Mouse (Mus musculus) kidney, adult 8-10 months (tissue): Measurements from ENCODE around the gene Rad51.

Experiments
- DNase-seq, 2 experiments: peaks; one replicate each; pipeline ENCODE4 v3.0.0; 2022

Rad51 gene

DNA sequence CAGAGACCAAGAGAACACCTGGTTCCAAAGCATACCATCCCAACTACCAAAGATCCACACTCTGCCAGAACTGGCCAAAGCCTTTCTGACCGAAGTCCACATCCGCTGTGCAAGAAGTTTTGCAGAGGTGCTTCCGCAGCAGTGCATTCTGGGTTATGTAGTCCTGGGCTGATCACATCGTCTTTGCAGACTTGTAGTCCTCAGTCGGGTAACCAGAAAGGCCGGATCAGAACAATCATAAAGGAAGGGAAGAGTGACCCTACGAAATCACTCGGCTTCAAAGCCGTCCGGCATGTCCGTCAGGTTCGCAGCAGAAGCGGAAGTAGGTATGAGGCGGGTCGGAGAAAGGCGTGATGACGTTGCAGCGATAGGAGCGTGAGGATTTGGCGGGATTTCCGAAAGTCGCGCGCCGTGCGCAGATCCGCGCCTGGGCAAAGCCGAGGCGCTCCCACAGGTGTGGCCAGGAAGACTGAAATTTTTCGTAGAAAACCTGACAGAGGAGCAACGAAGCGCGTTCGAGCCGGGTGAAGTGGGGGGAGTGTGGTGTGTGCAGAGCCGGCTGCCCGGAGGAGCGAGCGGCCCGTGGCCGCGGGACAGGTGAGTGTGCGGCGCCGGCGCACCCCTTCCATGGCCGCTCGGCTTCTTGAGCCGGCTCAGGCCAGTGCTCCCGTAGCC is at the start of gene Rad51:
TSS of gene Rad51 (plus strand) at position 356 of the 675 bp plus-strand sequence.
- DNase-seq: peak; percentile 87 to 88

DNA sequence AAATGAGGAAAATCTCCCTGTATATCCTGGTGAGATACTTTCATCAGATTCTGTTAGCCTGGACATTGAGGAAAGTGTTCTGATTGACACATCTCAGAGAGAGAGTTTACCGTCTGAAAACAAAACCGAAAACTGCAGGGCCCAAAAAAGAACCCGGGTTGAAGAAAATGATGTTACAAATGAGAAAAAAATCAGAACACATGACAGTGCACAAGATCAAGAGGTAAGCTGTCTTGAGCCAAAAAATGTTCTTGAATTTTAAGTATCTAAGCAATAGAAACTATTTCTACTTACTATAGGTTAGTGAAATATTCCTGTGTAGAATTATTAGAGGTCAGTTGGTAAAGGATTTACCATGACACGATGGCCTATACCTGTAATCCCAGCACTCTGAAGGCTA is 40.2 kb upstream of the Rad51 start:
- DNase-seq: no peak

DNA sequence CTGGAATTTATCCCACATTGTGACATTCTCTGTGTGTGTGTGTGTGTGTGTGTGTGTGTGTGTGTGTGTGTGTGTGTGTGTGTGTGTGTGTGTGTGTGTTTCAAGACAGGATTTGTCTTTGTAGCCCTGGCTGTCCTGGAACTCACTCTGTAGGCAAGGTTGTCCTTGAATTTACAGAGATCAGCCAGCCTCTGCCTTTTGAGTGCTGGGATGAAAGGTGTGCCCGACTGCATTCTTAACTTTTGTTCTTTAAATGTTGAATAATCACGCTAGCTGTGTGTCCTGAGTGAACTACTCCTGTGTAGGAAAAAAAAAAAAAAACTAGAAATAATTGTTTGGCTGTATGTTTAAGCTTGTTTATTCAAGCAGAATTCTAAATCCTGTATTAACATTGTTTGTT is 26.4 kb upstream of the Rad51 start:
- DNase-seq: no peak

DNA sequence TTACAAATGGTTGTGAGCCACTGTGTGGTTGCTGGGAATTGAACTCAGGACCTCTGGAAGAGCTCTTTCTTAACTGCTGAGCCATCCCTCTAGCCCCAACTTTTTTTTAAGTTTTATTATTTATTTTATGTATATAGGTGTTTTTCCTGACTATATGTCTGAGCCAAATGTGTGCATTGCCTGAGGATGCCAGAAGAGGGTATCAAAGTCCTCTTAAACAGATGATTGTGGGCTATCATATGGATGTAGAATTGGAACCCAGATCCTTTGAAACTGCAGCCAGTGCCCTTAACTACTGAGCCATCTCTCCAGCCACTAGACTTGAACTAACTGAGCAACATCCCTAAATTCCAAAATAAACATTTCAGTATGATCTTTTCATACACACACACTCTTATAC is 11.0 kb upstream of the Rad51 start:
- DNase-seq: no peak

DNA sequence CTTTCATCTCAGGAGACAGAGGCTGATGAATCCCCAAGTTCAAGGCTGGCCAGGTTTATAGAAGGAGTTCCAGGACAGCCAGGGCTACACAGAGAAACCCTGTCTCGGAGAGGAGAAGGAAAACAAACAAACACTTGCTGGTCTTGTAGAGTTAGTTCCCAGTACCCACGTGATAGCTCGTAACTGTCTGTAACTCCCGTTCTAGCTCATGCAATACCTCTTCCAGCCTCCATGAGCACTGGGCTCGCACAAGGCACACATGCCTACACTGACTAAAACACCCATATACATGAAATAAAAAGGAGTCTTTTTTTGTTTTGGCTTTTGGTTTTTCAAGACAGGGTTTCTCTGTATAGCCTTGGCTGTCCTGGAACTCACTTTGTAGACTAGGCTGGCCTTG is 6.0 kb upstream of the Rad51 start:
- DNase-seq: no peak

DNA sequence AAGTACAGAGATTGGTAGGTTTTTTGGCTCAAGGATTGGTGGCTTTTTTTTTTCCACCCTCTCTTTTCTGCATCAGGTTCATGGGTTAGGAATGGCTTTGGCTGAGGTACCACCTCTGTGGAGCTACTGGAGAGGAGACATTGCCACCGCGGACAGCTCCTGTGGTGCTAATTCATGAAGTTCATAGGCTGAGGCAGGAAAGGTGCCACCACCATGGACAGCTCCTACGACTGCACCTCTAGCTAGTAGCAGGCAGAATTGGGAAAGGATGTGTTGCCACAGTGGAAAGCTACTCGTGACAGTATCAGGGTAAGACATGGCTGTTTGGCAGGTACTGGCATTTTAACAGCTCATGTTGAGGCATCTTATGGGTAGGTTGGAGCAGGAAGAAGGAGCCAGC is 4.0 kb upstream of the Rad51 start:
- DNase-seq: peak; percentile 4 to 61

DNA sequence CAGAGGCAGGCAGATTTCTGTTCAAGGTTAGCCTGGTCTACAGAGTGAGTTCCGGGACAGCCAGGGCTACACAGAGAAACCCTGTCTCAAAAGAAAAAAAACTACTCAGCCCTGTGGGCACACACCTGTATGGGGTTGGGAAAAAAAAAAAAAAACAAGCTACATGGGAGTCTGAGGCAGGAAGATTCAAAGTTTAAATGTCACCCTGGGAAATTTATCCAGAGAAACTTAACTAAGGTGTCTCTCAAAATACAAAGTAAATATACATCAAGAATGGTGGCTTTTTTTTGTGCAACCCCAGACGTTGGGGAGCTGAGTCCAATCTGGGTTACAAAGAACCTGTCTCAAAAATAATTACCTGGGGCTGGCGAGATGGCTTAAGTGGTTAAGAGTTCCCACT is 1.5 kb upstream of the Rad51 start:
- DNase-seq: no peak

DNA sequence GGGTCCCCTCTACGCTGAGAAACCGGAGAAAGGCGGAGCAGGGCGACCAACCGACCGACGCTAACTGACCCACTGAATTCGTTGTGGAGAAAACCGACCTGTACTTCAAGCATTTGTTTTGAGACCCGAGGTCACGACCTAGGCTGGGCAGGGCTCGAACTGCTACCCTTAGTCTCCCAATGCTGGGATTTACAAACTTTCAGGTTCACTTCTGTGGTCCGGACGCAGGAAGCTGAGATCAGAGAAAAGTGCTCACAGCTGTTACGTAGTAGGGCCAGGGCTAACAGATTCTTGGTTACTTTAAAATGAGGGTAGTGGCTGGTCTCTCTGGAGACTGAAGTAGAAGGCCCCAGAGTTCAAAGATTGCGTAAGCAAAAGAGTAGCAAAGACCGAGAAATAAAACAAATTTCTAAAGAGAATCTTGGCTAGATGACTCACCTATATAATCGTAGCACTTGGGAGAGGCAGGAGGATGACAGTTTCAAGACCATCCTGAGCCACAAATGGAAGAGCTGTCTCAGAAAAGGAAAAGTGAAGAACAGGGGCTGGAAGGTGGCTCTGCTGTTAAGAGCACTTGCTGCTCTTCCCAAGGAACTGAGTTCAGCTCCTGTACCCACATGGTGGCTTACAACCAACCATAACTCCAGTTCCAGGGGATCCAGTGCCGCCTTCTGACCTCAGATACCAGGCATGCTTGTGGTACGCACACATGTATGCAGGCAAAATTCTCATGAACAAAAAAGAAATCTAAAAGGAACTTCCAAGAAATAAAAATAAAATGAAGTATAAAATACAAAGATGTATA is 730 bp downstream of the Rad51 start:
- DNase-seq: no peak

DNA sequence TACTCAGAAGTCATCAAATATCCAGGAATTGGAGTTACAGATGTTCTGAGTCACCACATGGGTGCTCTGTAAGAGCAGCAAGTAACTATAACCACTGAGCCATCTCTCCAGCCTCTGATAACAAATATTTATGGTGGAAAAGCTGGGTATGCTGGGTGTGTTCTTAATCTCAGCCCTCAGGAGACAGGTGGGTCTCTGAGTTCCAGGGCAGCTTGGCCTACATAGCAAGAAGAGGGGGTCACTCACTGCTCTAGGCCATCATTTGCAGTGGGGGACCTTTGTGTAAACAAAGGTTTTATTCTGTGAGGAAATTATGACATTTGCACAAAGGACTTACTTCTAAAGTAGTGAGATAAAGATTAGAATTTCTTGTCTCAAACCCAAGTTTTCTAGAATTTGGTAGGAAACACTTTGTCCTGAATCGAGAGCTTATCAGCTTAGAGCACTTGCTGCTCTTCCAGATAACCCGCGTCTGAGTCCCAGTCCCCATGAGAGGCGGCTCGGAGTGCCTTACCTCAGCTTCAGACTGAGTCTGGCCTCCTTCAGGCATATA is 23.8 kb downstream of the Rad51 start:
- no peak for DNase-seq

DNA sequence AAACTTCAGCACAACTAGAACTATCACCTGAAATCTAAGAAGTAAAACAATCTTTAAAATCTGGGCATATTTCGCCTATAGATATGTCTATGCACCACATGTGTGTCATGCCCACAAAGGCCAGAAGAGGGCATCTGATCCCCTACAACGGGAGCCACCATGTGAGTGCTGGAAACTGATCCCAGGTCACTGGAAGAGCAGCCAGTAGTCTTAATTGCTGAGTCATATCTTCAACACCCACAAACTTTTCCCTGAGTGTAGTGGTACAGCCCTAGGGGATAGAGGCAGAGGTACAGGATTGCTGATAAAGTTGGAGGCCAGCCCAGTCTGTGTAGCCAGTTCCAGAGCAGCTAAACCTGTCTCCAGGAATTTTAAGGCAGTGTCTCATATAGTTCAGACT is 32.6 kb downstream of the Rad51 start:
- DNase-seq: peak in 1 of 2 experiments; percentile 22

DNA sequence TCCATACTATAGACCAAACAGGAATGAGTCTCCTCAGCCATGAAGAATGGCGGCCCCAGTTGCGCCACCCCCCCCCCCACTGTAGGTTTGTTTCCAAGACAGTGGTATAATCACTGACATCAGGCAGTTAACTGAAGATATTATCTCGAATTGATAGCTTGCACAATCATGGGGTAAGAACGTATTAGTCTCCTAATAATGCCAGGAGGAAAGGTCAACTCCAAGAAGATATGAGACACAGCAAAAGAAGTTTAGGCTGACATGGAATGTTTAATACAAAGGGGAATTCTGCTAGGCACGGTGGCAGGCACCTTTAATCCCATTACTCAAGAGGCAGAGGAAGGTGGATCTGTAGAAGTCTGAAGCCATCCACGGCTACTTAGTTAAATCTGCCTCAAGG is 33.8 kb downstream of the Rad51 start:
- DNase-seq: no peak

DNA sequence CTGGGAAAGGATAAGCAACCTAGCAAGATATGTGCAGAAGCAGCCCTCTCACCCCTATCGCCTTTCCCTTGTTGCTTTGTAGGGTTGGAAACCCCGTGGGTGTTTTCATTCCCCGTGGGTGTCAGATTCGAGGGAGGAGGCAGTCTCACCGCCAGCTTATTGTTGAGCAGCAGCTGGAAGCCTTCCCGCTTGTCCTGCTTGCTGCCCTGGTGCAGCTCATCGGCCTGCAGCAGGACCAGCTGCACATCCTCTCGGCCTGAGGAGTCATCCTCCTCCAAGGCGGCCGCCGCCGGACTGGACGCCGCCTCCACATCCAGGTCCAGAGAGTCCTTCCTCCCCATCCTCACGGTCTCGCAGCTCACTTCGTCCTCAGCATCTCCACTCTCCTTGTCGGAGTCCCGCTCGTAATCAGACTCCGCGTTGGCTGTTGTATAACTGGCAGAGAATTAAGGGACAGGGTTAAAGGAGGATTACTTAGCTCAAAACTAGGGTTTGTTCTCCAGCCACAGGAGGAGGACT is 34.6 kb downstream of the Rad51 start:
- no peak for DNase-seq

DNA sequence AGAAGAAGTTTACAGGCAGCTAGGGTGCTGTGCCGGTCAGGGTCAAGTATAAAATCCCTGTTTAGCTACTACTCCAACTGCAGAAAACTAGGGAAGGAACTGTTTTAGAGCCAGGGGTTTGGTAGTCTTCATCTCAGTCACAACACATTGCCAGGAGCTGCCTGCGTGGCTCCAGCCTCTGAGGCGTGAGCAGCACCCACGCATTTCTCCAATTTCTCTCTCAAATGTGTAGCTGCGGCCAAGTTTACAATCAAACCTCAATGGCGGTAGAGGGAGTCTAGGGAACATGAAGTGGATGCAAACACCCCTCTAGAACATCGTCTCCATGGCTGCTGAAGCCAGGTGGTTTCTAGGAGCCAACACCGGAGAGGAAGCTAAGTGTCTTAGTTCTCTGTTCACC is 35.2 kb downstream of the Rad51 start:
- no peak for DNase-seq

DNA sequence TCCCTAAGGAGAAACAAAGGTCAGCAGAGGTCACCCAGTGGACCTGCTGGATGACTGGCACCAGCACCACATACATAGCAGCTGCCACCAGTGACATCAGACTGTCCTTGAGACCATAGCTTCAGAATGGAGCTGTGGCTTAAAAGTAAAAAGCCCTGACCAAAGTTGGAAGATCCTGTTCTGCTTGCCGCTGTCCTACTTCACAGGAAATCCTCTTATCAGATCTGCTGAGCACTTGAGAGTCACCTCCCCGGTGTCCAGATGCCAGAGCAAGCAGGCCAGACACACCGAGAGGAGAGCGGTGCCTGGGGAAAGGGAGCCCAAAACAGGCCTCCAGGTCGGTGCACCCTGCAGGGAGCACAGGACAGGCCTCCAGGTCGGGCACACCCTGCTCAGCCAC is 39.7 kb downstream of the Rad51 start:
- DNase-seq: no peak

DNA sequence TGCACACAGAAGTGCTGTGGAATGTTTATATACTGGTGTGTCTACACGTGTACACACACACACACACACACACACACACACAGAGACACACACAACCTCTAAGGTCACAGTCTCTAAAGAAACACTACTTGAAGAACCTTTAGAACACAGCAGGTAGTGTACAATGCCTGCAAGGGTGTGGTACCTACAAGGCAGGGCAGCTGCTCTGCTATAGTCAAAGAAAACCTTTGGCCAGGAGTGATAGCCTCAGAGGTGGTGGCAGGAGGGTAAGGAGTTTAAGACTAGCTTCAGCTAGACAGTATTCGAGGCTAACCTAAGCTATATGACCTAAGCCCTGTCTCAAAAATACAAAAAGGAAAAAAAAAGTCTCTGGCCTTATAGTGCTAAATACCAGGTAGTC is 42.1 kb downstream of the Rad51 start:
- DNase-seq: no peak

DNA sequence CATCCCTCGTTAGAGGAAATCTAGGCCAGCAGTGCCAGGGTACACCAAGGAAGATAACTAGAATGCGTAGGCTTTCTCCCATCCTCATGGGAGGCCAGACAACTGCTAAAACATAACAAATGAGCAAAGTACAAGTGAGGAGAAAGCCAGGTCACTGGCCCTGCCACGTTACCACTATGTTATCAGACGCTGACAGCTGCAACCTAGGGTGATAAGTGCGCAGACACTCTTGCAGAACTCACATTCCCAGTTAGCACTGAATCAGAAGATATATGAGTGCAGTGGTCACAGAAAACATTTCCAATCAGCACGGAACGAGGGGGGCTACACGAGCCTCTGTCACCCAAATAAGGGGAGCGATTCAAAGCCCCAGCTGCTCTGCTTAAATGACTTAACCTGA is 42.8 kb downstream of the Rad51 start:
- no peak for DNase-seq

DNA sequence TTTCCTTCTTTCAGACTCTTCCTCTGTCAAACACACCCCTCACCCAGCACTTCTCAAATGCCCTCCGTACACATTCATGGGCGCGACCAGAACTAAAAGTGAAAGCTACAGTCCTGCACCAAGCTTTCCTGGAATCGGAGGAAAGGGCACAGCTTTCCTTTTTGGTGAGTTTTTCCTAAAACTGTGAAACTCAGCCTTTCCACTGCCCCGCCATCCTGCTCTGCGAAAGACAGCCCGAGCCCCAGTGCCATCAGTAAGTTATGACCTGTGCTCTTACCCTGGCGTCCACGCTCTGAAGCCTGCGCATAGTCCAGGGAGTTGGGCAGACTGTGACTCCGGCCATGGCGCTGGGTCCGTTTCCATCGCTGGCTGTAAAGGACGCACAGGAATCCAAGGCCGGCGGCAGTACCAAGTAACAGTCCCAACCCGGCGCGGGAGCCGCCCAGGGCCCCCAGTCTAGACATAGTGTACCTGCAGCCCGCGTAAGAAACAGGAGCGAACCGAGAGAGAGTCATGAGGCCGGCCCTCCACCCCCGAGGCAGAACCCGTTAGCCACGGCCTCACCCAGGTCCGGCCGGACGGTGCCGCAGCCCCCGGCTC is 43.6 kb downstream of the Rad51 start:
- peak; percentile 21 to 33 for DNase-seq

DNA sequence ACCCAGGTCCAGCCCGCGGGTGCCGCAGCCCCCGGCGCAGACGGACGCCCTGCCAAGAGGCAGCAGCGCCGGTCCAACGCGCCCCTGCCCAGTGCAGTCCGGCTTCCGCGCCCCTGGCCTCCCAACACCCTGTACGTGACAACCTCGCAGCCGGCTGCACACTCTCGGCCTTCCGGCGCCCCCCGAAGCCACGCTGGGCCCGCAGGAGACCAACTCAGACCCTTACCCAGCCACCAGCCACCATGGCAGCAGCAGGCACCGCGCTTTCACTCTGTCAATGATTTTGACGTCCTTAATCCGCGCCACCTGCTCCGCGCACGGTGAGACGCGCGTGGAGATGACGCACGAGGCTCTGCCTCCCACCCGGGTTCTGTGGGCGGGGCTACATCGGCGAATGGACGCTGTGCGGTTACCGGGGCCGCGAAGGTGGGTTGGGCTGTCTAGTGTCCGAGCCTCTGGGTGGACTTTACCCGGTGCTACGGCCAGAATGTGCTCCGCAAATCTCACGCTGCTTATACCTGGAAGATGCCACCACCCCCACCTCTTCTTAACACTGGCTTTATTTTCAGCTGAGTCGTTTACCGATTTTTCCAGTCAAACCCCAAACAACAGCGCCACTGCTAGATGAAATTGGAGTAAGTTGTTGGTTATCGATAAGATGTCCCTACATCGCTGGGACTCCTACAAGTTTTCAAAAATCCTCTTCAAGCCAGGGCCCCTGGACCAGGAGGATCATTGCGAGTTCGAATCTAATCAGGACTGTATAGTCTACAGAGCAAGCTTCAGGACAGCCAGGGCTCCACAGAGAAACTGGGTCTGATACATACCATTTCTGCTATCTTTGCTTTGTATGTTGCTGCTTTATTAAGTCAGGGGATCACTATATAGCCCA is 44.3 kb downstream of the Rad51 start, which contains the start of gene Rmdn3:
TSS of gene Rmdn3 (minus strand) at position 354 of the 892 bp plus-strand sequence.
- peak; percentile 93 to 97 for DNase-seq

DNA sequence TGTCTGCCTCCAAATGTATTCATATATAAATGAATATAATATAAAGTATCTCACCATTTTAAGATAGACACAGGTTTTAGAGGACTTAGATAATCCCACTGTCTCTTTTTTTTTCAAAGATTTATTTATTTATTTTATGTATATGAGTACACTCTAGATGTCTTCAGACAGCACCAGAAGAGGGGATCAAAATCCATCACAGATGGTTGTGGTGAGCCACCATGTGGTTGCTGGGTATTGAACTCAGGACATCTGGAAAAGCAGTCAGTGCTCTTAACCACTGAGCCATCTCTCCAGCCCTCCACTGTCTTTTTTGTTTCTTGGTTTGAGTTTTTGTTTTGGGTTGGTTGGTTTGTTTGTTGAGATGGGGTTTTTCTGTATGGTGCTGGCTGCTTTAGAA is 45.2 kb downstream of the Rad51 start:
- DNase-seq: no peak

DNA sequence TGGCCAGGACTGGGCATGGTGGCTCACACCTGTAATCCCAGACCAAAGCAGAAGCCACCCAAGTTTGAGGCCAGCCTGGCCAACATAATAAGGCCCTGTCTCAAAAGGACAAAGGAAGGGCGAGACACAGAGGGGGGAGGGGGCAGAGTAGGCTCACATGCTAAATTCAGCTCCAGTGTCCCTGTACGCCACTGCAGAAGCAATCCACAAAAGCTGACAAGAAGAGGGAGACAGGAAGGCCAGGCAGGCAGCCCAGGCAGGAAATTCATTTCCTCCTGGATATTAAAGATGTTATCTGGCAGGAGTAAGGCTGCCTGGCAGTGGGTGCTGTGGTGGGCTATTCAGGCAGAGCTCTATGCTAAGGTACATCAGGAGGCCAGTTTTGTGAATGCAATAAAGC is 48.7 kb downstream of the Rad51 start:
- peak; percentile 45 to 54 for DNase-seq

DNA sequence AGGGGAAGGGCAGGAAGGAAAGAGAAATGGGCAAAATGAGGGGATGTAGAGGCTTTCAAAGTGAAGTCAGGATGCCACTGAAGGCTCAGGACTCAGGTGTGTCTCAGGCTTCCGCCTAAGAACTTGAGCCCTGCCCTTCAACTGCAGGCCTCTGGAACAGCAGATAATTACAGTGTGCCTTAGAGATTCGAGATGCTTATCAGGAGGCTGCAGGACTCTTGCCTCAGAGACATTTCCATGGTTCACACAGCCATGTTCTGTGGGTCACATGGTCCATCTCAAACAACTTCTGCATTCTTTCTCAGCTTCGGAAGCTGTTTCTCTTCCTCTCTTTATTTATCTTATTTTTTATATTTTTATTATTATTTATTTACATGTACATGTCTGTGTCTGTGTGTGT is 50.5 kb downstream of the Rad51 start:
- DNase-seq: no peak

DNA sequence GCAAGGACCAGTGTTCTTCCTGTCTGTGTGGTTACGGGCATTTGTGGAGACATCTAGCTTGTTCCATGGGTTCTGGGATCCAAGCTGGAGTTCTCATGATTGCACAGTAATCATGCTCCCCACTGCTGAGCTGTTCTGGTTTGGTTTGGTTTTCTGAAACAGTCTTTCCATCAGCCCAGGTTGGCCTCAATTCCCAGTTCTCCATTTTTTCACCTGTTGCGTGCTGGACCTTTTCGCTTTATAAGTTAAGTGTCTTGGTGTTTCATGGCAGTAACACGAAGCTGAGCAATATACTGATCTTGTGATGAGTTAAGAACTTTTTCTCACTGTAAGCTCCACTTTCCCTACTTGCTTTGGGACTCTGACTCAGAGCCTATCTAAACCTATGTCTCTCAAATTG is 51.4 kb downstream of the Rad51 start:
- no peak for DNase-seq

DNA sequence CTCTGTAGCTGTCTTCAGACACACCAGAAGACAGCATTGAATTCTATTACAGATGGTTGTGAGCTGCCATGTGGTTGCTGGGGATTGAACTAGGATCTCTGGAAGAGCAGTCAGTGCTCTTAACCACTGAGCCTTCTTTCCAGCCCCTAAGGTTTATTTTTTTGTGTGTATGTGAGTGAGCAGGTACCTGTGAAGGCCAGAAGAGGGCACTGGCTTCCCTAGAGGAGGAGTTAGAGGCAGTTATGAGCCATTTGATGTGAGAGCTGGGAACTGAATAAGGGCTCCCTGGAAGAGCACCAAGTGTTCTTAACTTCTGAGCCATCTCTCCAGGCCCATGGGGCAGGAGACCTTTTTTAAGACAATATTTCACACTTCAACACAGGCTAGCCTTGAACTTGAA is 52.8 kb downstream of the Rad51 start:
- no peak for DNase-seq
